Mouse (Mus musculus): ENCODE results near the gene Gpr89.

GRCm38 (mm10) chr3:96832930-96833329, 72.2 kb downstream of the Gpr89 start:
- no peak for TF ChIP-seq CTCF (IDR thresholded peaks at IDR 0.05; ENCODE audit: extremely low read depth, insufficient read length, insufficient replicate concordance, low read depth, low read length)
- no peak for TF ChIP-seq POLR2A (IDR thresholded peaks at IDR 0.05; ENCODE audit: low read depth, low read length)
